Mouse (Mus musculus) adrenal gland, postnatal 25 days (tissue): ENCODE data around the gene Pnpla3. TPM values are rescaled to one million over a fixed set of nuclear protein-coding genes. Genes with fewer than 3 reads are reported as not detected.
"Not testable (repeated sequence)": the region's sequence is repeated elsewhere in the genome, so short reads cannot be mapped to it uniquely, and the experiment has no call there.

Experiments used
- DNase-seq: peaks from one replicate; pipeline ENCODE4 v3.0.0; 2021; ENCODE audit warnings: mixed read lengths
- long read RNA-seq: library from polyadenylated mRNA; stranded (forward); transcript quantifications from one replicate; pipeline ENCODE4 v2.0.0, GENCODE M21; 2021
- total RNA-seq: library from RNA; stranded (reverse); gene quantifications from 2 replicates; pipeline ENCODE4 v1.2.3, GENCODE M21; 2021

Gene Pnpla3
- total RNA-seq = 33.6 and 34.6 TPM in 2 replicates
- long read RNA-seq, partial matches to known transcripts = 23 of 159 reads
- long read RNA-seq, other reads (novel, unspliced or antisense) = 134 of 159 reads

DNA sequence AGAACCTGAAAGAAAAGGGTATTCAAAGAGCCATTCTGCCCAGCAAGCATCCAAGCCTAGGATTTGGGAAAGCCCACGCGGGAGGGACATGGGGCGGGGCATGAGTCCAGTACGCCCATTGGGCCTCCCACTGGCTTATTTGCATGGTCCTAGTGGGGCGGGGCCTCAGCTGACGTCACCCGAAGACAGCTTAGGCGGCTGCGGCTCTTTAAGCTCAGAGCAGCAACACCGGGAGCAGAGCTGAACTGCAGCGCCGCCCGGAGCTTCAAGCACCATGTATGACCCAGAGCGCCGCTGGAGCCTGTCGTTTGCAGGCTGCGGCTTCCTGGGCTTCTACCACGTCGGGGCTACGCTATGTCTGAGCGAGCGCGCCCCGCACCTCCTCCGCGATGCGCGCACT is at the start of gene Pnpla3:
TSS of gene Pnpla3 (plus strand) at position 238 of the 400 bp plus-strand sequence.
- DNase-seq = peak; percentile 97

DNA sequence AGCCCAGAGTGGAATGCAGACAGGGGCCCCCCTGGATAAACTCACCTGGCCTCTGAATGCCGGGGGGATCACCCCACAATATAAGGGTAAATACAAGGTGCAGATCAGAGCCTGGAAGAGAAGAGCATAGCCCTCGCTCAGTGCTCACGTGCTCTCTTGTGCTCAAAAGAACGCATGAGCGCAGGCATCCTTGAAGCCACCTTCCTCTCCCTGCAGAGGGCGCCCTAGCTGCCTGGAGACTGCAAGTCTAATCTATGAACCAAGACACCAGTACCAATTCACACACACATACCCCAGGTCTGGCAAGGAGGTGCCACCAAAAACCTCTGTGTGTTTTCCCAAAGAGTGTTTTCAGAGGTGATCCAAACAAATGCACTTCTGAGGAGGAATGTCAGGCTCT is 47.0 kb upstream of the Pnpla3 start:
- no peak for DNase-seq

DNA sequence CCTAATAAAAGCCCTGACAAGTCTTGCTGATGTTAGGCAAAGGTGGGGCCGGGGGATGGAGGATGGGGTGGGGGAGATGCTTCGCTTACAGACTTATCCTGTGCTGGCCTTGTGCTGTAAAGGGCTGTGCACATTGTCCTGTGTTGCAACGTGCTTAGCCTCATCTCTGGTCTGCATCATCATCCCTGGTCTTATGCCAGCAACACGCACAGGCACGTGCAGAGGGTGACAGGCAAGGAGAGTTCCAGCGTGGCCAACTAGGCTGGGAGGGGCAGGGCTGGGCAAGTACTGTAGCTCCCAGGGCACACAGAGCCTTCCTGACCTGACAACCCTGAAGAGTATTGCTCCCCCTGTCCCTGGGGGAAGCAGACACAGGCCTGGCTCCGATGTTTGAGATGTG is 46.6 kb upstream of the Pnpla3 start:
- no peak for DNase-seq

DNA sequence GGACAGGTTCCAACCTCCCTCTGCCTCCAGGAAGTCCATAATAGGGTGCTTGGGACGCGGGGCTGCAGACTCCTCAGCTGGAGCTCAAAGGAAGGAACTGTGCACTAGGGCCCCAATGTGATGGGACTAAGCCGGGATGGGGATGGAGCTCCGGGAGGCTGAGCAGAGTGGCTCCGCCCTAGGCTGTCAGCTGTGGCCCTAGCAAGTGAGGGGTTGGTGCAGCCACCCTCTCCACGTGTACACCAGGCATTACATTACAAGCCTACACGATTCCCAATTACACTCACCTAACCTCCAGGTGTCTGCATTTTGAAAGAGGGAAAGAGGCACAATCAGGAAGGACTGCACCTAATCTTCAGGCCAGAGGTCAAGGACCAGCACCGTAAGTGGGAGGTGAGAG is 44.6 kb upstream of the Pnpla3 start, which contains the start of gene Pnpla5:
TSS of gene Pnpla5 (minus strand) at position 101 of the 400 bp plus-strand sequence.
- no peak for DNase-seq

DNA sequence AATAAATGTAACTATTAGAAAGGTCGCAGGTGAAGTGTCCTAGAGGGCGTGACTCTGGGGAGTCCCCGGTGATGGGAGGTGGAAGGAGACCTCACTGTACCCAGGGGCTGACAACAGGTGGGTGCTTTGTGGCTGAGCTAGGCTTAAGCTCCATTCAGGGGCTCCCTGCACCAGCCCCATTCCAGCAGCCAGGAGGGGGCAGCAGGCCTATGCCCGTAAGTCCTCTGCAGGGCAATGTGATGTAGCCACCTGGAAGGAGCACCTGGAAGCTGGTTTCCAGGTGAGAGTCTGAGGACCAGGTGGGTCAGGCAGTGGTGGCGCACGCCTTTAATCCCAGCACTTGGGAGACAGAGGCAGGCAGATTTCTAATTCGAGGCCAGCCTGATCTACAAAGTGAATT is 43.6 kb upstream of the Pnpla3 start:
- no peak for DNase-seq

DNA sequence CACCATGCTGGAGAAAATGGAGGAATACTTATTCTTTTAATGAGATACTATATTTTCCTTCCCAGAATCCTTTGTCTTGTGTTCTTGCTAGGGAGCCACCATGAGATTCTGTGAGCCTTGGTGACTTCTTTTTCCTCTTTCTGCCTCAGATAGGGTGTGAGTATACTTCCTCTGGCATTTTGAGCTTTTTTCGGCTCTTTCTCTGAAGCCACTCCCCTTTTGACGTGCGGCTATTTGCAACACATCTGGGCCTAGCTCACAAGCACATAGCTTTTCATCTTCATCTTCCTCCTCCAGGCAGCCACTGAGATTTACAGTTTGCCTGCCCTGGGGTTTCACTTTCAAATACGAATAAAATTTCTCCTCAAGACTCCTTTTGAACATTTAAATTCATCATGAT is 41.2 kb upstream of the Pnpla3 start:
- DNase-seq = no peak

DNA sequence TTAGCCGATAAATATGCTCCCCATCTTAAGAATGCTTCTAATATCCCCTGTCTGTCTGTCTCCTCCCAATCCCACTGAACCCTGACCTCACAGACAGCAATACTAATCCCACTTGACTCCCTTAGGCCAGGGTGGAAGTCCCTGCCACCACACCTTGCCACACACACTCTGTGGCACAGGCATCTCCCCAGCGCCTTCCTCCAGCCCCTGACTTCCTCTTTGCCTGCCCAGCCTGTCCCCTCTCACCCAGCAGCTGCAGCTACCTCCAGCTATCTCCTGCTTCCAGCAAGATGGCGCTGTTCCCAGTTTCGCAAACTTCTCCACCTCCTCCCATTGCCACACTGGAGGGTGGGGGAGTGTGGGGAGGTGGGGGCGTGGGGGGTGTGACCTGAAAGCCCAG is 40.8 kb upstream of the Pnpla3 start:
- DNase-seq = no peak

DNA sequence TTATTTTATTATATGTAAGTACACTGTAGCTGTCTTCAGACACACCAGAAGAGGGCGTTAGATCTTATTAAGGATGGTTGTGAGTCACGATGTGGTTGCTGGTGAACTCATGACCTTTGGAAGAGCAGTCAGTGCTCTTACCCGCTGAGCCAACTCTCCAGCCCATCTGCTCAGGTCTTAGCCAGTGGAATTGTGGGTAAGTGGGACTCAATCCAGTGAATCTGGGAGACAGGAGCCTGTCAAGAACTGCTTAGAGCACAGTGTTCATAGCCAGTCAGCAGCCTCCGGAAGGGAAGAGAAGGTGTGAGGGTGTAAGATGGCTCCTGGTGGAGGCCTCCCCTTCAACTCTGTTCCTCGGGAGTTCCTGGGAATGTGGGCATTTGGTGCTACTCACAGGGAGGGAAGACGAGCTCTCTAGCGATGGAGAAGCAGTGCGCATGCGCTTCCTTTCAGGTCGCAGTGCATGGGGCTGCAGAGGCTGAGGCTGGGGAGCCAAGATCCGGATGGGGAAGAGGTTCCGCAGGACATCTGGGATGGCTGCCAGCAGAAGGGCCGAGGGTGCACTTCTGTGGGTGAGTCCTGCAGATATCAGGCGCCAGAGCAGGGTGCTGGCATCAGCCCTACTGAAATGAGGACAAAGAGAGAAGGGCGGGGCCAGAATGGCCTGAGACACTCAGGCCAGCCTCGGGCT is 36.4 kb upstream of the Pnpla3 start:
- peak; percentile 64 for DNase-seq

DNA sequence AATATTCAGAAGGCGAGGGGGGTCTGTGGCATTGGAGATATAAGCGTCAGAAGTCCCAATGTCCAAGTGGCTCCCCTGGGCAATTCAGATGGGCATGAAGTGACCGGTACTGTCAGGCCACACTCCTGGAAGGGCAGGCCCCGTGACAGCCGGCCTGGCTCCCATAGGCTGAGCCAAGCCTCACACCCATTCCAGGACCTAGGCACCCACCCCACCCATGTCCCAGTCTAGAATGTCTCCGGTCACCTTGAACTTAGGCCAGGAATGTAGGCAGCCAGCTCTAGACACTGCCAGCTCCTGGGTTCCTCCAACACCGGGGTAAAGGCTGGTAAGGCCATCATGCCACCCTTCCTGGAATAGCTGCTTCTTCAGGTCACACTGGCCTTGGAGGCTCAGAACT is 35.7 kb upstream of the Pnpla3 start:
- peak; percentile 39 for DNase-seq

DNA sequence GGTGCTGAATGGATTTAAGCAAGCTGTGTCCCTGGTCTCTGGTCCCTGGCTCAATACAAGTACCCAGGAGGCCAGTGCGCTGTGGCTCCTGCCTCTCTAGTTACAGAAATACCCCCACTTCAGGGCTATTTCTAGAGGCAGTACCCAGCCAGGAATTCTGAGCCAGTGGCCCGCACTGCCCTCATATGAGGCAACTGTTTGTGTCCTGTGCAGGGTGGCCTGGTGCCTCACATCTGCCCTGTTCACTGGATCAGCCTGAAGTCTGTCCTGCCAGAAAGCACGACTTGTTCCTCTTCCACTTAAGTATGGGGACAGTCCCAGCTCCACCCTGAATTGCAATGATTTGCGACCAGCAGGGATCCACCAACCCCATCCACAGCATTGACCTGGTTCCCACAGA is 34.2 kb upstream of the Pnpla3 start:
- DNase-seq = peak; percentile 7

DNA sequence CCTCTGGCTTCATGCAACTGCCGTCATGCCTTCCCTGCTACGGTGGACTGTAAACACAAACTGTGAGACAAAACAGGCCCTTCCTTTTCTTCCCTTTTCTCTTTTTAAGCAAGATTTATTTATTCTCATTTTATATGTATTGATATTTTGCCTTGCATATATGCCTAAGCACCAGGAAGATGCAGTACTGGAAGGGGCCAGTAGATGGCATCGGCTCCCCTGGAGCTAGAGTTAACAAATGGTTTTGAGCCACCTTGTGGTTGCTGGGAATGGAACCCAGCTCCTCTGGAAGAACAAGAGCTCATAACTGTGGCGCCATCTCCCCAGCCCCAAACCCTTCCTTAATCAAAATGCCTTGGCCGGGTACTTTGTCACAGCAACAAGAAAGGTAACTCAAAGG is 32.2 kb upstream of the Pnpla3 start:
- DNase-seq = no peak

DNA sequence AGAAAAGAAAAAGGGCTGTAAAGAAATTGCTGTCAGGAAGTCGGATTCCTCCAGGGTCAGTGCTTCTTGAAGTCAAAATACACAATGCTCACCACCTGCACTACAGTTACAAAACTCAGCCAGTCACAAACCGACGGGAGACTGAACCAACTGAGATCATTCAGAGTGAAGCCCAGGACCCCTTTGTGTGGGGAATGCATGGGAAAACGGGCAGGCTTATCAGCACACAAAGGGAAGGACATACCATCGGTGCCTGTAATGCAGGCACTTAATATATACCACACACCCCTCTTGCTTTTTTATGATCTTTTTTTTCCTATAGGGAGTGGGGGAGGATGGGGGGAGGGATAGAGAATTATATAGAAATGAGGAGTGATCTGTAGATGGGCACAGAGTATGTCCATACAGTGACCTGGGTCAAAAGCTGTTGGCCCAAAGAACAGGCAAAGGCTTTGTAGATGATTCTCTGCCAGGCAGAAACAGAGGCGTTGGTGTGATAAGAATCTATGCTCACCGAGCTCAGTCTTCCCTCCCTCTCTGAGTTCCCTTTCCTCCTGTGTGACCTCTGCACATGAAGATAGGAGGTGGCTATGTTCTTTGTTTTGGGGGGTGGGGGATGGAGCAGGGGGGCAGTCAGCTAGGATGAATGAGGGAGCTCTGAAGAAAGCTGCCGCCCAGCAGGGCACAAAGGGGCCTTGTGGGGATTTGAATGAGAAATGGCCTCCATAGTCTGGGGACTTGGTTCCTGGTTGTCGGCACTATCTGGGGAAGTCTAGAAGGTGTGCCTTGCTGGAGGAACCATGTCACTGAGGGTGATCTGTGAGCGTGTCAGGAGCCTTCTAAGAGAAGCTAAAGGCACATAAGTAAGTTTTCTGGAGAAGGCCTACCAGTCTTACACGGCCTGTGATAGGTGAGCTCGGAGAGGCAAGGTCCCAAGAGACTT is 30.9 kb upstream of the Pnpla3 start:
- no peak for DNase-seq

DNA sequence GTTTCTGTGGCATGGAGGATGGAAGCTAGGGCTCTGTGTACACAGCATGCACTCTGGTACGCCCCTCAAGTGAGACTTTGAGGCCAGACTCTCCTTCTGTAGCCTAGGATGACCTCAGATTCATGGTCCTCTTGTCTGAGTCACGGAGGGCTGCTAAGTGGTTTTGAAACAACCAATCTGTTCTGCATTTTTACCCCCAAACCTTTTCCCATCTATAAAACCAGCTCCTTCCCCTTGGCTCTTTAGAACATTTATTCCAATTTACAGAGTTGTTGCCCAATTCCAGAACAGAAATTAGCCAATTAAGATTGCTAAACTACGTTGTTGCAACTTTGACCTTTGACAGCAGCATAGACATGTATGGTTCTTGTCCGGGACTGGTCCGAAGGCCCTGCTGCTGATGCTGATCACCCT is 28.0 kb upstream of the Pnpla3 start:
- DNase-seq = no peak

DNA sequence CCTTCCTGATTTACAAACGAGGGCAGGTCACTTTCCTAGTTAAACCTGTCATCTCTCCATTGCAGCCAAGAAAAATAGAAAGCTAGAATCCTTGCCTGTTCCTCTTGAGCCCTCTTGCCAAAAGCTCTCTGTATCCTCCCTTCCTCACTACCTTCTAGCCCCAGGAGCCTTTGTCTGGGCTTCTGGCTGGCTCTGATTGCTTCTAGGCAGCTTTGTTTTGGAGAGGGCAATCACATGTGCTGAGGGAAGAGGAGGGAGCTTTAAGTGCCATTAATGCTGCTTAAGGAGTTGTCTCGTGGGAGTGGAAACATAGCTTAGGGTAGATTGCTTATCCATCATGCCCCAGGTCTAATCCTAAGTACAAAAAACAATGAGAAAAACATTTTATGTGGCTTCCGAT is 27.5 kb upstream of the Pnpla3 start:
- DNase-seq = no peak

DNA sequence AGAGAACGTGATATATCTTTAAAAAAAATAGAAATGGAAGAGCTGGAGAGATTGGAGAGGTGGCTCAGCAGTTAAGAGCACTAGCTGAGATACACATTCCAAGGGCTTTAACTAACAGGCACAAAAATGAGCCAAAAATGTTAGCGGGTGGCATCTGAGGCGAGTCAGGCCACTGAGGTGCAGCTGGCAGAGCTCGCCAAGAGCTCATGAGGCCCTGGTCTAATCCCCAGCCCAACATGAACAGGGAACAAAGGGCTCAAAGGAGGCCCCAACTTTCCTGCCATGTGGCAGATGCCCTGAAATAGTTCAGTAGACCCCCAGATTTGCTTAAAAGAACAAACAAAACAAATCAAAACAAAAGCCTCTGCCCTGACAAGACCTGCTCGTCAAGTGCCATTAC is 26.7 kb upstream of the Pnpla3 start:
- DNase-seq = no peak

DNA sequence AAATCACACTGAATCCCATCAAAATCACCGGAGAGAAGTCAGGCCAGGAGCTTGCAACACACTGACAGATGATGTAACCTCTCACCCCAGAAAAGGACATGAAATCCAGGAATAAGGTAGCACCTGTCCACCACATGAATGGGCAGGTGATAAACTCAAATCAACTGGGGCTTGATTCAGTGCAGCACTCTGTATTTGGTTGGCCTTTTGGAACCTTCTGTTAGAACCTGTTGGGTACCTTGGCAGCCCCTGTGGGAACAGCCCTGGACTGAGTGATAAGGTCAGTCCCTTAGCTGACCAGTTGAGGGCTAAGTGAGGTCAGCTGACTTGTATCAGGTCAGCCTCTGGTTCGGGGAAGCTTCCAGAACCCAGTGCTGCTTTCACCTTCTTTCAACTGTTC is 11.5 kb upstream of the Pnpla3 start:
- no peak for DNase-seq

DNA sequence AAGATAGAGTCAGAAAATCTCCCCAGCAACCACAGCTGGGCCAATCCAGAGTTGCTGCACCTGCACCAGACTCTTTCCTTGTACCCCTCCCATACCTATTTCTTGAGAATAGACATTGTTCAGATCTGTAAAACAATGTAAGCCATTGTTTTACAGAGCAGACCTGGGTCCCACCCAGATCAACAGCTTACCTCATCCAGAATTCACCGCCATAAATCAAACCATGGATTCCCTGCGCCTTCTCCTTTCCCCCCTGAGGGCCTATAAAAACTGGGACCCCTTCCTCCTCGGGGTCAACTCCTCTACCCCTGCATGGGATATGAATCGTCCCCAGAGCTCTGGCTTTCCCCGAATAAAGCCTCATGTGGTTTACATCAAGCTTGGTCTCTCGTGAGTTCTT is 10.1 kb upstream of the Pnpla3 start:
- not testable (repeated sequence) for DNase-seq

DNA sequence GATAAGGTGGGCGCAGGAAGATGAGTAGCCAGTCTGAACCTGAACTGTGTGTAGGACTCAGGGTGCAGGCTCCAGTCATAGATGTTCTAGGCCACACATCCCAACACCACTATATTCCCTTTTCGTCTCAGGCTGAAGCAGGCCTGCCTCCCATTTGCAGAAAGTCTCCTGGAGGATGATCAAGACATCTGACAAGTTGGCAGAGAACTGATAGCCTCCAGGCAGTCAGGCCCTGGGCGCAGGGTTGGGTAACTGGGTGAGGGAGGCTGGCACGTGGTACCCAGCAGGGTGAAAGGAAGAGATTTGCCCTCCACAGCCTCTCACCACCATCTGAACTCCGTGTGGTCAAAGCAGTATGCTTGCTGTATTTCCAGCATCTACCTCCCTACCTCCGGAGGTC is 5.8 kb upstream of the Pnpla3 start:
- DNase-seq = peak; percentile 20

DNA sequence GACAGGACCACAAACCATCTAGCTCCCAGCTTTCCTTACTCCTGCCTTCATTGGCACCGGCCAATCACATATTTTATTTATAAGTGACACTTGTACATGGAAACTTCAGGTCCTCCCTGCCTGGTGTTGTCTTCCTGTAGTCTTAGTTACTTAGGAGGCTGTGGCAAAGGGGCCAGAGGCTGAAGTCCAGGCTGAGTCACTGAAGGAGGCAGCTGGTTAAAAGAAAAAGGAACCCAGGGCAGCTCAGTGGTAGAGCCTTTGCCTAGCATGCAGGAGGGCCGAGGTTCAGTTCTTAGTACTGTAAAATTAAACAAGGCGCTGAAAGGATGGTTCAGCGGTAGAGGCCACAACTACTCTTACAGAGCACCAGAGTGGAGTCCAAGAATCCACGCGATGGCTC is 819 bp upstream of the Pnpla3 start:
- no peak for DNase-seq

DNA sequence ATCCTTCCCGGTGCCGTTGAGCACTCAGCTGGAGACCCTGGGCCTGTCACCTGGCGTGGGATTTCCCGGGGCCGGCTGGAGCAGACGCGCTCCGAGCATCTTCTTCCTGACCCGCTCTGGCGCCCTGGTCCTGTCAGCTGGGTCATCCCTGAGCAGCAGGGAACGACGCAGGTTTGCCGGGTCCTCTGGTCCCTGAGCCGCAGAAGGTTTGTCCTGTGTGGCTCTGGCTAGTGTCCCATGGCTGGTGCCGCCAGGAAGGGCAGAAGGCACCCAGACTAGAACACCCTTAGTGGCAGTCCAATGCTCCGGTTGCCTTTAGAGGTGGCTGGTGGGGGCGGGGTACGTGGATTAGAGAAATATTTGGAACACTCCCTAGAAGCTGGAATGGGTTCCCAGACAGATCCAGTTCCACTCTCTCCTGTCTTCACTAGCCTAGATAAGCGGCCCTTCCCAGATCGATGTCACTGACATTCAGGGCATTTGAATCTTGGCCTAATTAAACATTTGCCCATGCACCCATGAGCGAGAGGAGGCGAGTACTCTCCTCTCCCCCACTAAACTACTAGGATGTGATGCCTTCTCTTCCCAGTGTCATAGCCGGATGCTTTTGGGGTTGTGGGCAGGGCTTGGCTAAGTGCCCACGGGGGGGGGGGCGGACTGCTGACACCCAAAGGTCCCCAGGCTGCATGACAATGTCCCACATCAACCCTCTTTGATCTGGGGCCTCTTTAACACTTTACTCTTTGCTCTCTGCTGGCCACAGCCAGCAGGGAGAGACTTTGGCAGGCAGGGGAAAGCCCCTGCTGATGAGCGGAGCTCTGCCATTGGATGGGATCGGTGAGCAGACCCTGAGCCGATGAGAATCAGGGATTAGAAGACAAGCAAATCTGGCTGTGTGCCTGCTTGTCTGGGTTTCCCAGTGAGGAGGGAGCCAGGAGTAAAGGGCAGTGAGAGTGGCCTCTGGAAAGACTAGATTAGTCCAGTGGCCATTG is 829 bp downstream of the Pnpla3 start:
- peak; percentile 23 for DNase-seq

DNA sequence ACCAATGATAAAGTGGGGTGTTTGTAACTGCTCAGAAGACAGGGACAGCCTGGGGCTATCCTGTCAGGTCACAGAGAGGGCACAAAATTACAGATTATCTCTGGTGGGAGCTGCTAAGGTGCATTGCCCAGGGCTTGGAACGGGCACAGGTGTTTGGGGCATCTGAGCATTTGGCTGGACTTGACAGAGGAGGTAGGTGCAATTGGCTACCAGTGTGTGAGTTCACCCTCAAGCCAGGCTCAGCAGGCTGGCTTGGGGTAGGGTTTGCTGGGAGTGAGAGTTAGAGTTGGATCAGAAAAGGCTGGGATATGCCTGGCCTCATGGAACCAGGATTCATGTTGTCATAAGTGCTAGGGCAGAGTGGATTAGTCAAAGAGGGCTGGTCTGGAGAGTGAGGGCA is 1.9 kb downstream of the Pnpla3 start:
- DNase-seq = no peak

DNA sequence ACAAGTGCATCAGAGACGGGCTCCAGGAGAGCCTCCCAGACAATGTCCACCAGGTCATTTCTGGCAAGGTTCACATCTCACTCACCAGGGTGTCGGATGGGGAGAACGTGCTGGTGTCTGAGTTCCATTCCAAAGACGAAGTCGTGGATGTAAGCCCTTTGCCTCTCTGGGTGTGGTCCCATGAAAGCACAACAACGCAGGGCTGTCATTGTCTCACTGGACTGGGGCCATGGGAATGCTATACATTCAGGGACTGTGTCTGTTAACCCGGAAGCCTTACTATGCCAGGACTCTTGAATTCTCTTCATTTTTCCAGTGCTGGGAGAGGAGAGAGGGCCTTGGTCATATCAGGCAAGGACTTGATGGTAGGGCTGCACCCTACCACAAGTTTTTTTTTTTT is 3.5 kb downstream of the Pnpla3 start:
- DNase-seq = no peak
